Mouse (Mus musculus): ENCODE results near the gene Dnm1. TPM values are rescaled to one million over a fixed set of nuclear protein-coding genes. Genes with fewer than 3 reads are reported as not detected.

Dnm1 gene
- 12.3 and 17.0 TPM in 2 replicates for polyA plus RNA-seq (2016; fragmentation: Nextera tagmentation; extraction: Ambion mirVana)

DNA sequence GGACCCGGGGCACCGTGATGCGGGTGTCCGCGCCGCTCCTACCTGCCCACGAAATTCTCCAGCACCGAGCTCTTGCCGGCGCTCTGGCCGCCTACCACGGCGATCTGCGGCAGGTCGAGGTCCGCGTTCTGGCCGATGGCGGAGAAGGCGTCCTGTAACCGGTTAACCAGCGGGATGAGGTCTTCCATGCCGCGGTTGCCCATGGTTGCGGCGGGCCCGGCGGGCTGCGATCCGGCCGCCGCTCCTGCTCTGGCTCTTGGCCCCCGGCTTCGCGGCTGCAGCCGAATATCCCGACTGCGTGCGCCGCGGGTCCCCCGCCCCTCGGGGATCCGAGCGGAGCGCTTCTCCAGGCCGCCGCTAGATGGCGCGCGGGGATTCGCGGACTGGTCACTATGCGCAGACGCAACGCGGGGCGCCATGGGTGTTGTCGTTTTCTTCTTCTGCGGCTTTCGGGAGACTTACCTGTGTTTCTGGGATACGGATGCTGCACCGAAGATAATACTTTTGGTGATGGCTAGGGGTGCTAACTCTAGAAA lies at the start of gene Dnm1:
Gene Dnm1 (minus strand): TSS at position 332 of the 536 bp plus-strand sequence.
- Histone ChIP-seq H3K4me1 (replicated peaks) (peaks cover 57% of the 10 kb centered on the region), H3K27ac (peak within 1 kb of the TSS; percentile 87), H3K27me3 (ENCODE audit: insufficient read depth, poor library complexity, severe bottlenecking) (peaks cover 47% of the 10 kb centered on the region), H3K9me3 (no peaks in the 10 kb centered on the region), H3K36me3 (no peaks in the 10 kb centered on the region), H3K4me3 (peak within 1 kb of the TSS; percentile 57)
- DNase-seq (ENCODE audit: low spot score): peak; percentile 92
- WGBS: under 1% methylated on average over 63 of the region's 63 CpGs

DNA sequence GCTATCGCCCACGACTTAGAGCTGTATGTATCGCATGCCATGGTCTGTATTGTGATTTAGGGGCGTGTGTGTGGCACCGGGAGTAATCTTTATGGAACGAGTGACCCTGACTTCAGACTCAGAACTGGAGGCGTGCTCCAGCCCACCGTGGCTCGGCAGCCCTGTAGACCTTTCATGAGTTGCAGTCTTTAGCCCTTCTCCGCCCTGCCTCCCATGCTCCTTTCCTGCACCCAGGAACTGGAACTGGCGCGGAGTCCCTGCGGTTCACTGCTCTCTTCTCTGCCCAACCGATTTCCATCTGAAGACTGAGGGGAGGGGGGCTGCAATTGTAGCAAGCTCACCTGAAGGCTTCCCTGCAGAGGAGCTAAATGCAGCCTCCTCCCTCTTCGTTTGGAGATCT lies 43.6 kb upstream of the Dnm1 start:
- Histone ChIP-seq H3K27ac (peak overlapping the region; percentile 92), H3K36me3 (peaks cover 36% of the 10 kb centered on the region), H3K27me3 (ENCODE audit: insufficient read depth, poor library complexity, severe bottlenecking) (no peaks in the 10 kb centered on the region), H3K4me3 (peak overlapping the region; percentile 94), H3K4me1 (replicated peaks) (peaks cover 29% of the 10 kb centered on the region), H3K9me3 (0 out of 2 replicates have a peak, but pooled peaks cover 3% of the 10 kb centered on the region)
- WGBS: 2% methylated on average over 15 of the region's 15 CpGs
- DNase-seq (ENCODE audit: low spot score): no peak

DNA sequence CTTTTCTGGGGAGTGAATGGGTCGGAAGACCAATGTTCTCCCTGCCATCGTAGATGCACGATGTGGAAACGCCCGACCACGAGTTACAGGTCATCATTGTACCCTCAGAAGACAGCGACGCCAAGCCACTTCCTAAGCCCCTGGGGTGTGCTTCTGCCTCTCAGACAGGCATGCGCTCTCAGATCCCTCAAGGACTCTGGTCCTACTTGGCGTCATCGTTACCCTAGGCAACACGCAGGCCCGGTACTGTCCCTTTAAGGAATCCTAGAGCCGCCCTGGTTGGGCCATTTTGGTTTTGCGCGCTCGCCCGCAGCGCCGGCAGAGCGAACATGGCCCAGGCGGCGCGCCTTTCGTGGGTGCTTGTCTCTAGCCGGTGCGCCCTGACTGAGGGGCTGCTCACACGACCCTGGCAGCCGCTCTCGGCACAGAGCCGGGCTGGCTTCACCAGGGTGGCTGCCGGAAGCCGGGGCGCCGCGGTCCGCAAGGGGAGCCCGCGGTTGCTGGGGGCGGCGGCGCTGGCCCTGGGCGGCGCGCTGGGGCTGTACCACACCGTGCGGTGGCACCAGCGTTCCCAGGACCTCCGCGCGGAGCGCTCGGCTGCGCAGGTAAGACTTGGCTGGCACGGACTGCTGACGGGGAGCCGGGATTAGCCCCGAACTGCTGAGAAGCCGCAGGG lies 42.9 kb upstream of the Dnm1 start:
- under 1% methylated on average over 59 of the region's 59 CpGs for WGBS
- peak overlapping the region; percentile 94 for H3K4me3 ChIP-seq
- H3K27ac ChIP-seq: peak overlapping the region; percentile 92
- H3K36me3 ChIP-seq: peaks cover 30% of the 10 kb centered on the region
- DNase-seq (ENCODE audit: low spot score): peak; percentile 92
- peaks cover 31% of the 10 kb centered on the region for H3K4me1 ChIP-seq (replicated peaks)
- H3K9me3 ChIP-seq: 0 out of 2 replicates have a peak, but pooled peaks cover 3% of the 10 kb centered on the region
- no peaks in the 10 kb centered on the region for H3K27me3 ChIP-seq (ENCODE audit: insufficient read depth, poor library complexity, severe bottlenecking)

DNA sequence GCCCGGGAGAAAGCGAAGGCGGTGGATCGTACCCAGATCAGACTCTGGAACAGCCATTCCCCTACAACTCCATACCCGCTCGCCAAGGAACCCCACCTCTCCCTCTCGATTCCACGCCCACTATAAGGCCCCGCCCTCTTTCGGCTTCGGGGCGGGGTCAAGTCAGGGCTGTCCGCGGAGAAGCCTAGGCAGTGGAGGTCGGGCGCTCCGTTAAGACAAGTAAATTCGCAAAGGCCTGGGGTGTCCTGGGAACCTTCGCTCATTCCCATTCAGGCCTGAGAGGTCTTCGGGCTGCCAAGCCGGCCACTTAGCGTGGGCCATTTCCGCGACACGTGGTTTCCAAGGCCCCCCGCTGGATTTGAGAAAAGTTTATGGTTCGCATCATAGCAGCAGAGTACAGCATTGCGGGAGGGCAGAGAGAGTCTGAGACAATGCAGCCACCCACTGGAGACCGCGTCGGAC lies 42.4 kb upstream of the Dnm1 start, which contains the start of gene Ptges2:
Gene Ptges2 (plus strand): TSS at position 413 of the 462 bp plus-strand sequence.
- peaks cover 24% of the 10 kb centered on the region for H3K36me3 ChIP-seq
- WGBS: under 1% methylated on average over 31 of the region's 31 CpGs
- H3K4me3 ChIP-seq: peak within 1 kb of the TSS; percentile 94
- H3K9me3 ChIP-seq: 0 out of 2 replicates have a peak, but pooled peaks cover 3% of the 10 kb centered on the region
- H3K4me1 ChIP-seq (replicated peaks): peaks cover 33% of the 10 kb centered on the region
- peak within 1 kb of the TSS; percentile 92 for H3K27ac ChIP-seq
- H3K27me3 ChIP-seq (ENCODE audit: insufficient read depth, poor library complexity, severe bottlenecking): no peaks in the 10 kb centered on the region
- DNase-seq (ENCODE audit: low spot score): peak; percentile 92

DNA sequence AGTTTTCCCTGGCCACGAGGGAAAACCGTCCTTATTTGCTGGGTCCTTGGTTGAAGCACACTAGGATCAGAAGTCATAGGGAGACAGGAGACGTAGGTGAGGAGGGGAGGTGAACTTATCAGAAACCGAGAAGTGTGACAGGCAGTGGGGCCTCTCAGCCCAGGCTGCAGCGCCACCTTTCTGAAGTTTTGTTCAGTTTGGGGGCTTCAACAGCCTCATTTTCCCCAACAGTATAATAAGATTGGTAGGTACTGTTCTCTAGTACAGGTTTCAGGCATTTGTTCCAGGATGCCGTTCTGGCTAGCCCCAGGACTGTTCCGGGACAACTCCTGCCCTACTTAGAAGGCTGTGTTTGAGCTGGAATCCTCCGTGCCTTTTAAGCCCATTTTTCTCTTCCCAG lies 41.8 kb upstream of the Dnm1 start:
- WGBS: 8% methylated on average over 8 of the region's 8 CpGs
- H3K4me1 ChIP-seq (replicated peaks): peaks cover 32% of the 10 kb centered on the region
- H3K27ac ChIP-seq: peak overlapping the region; percentile 92
- peaks cover 19% of the 10 kb centered on the region for H3K36me3 ChIP-seq
- DNase-seq (ENCODE audit: low spot score): no peak
- H3K9me3 ChIP-seq: 0 out of 2 replicates have a peak, but pooled peaks cover 3% of the 10 kb centered on the region
- no peaks in the 10 kb centered on the region for H3K27me3 ChIP-seq (ENCODE audit: insufficient read depth, poor library complexity, severe bottlenecking)
- peak overlapping the region; percentile 94 for H3K4me3 ChIP-seq

DNA sequence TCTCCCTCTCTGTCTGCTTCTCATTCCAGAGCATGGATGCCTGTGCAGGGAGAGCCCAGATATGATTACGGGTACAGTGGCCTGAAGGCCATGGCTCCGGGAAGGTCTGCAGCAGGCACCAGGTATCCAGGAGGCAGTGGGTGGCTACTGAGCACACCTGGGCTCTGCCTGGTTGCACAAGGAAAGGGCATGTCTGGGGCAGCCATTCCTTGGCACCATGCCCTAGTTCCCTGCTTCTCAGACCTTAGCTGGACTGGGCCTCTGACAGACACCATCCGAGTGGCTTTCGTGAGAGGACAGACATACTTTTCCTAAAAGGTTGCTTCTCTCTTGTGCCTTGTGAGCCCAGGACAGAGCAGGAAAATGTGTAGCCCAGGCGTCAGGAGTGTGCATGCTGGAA lies 38.9 kb upstream of the Dnm1 start:
- 82% methylated on average over 5 of the region's 5 CpGs for WGBS
- Histone ChIP-seq H3K4me1 (replicated peaks) (peaks cover 30% of the 10 kb centered on the region), H3K4me3 (no peak overlapping the region), H3K27me3 (ENCODE audit: insufficient read depth, poor library complexity, severe bottlenecking) (peaks cover 4% of the 10 kb centered on the region; the same call in 1 of the 2 replicates), H3K27ac (no peak overlapping the region), H3K36me3 (no peaks in the 10 kb centered on the region), H3K9me3 (0 out of 2 replicates have a peak, but pooled peaks cover 3% of the 10 kb centered on the region)
- DNase-seq (ENCODE audit: low spot score): no peak

DNA sequence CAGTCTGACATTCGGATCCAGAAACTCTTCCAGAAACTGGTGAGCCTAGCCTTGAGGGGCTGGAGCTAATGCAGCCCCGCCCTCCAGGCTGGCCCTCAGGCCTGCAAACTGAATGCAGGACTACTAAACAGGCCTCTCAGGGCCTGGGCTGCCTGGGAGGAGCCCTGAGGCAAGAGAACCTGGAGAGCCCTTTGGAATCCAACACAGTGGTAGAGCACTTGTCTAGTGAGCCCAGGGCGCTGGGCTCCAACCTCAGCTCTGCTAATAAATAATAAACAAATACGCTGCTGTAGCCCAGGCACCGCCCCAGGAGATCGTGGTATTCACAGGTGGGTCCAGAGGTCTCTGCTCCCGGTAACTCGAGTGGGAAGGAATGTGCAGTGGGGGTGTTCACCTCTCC lies 37.7 kb upstream of the Dnm1 start:
- 0 out of 2 replicates have a peak, but pooled peaks cover 3% of the 10 kb centered on the region for H3K9me3 ChIP-seq
- H3K27me3 ChIP-seq (ENCODE audit: insufficient read depth, poor library complexity, severe bottlenecking): peaks cover 6% of the 10 kb centered on the region; the same call in 1 of the 2 replicates
- H3K4me1 ChIP-seq (replicated peaks): peaks cover 19% of the 10 kb centered on the region
- no peaks in the 10 kb centered on the region for H3K36me3 ChIP-seq
- no peak overlapping the region for H3K4me3 ChIP-seq
- 74% methylated on average over 8 of the region's 8 CpGs for WGBS
- no peak for DNase-seq (ENCODE audit: low spot score)
- H3K27ac ChIP-seq: no peak overlapping the region

DNA sequence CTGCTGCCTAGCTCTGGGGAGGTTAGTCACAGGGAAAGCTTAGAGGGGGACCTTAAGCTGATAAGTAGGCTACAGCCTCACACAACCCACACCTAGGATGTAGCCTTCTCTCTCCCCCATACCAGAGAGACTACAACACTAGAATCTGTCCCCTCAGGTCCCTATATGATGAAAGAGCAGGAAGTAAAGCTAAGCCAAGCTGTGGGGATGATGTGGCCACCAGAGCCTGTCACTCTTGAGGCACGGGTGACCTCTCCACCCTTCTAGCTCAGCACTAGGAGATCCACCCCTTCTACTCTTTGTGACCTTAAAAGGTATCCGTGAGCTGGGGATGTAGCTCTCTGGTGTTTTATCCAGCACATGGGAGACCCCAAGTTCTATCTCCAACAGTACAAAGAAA lies 36.0 kb upstream of the Dnm1 start:
- Histone ChIP-seq H3K36me3 (no peaks in the 10 kb centered on the region), H3K27ac (no peak overlapping the region), H3K4me3 (no peak overlapping the region), H3K9me3 (0 out of 2 replicates have a peak, but pooled peaks cover 3% of the 10 kb centered on the region), H3K4me1 (replicated peaks) (peaks cover 13% of the 10 kb centered on the region; the same call in 1 of the 2 replicates), H3K27me3 (ENCODE audit: insufficient read depth, poor library complexity, severe bottlenecking) (peaks cover 15% of the 10 kb centered on the region)
- WGBS: 83% methylated on average over 2 of the region's 2 CpGs
- no peak for DNase-seq (ENCODE audit: low spot score)

DNA sequence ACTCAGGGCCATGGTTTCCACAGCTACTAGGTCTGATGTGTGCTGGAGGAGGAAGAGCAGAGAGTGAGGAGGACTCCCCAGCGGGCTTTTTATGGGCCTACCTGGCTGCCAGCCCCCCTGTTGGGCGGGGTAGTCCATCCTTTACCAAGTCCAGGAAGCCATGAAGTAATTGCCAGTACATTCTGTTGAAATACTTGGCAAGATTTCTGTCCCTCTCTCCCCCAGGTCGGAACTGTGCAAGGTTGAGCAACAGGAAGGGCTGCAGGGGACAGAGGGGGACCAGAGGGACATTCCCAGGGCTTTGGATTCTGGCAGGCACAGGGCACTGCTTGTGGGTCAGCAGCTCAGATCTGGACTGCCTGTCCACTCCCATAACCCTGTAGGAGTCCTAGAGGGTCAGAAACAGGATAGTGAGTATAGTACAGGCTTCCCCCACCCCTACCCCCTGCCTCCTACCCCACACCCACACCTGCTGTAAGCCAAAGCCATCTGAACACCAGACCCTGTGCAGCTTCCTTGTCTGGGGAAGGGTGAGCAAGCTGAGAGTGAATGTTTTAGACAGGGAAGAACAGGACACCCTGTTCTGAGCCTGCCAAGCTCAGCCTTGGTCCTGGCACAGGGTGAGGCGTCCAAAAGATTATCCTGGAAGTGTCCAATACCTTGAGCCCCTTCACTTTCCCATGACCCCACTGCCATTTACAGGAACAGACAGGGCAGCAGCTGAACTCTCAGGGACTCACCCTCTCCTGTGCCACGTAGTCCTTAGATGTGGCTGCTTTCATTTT lies 34.8 kb upstream of the Dnm1 start, which contains the start of gene Lcn2:
Gene Lcn2 (minus strand): TSS at position 547 of the 785 bp plus-strand sequence.
- DNase-seq (ENCODE audit: low spot score): no peak
- Histone ChIP-seq H3K27ac (no peak within 1 kb of the TSS), H3K9me3 (no peaks in the 10 kb centered on the region), H3K4me1 (replicated peaks) (peaks cover 13% of the 10 kb centered on the region; the same call in 1 of the 2 replicates), H3K4me3 (no peak within 1 kb of the TSS), H3K36me3 (no peaks in the 10 kb centered on the region), H3K27me3 (ENCODE audit: insufficient read depth, poor library complexity, severe bottlenecking) (peaks cover 28% of the 10 kb centered on the region)
- 60% methylated on average over 5 of the region's 5 CpGs for WGBS

DNA sequence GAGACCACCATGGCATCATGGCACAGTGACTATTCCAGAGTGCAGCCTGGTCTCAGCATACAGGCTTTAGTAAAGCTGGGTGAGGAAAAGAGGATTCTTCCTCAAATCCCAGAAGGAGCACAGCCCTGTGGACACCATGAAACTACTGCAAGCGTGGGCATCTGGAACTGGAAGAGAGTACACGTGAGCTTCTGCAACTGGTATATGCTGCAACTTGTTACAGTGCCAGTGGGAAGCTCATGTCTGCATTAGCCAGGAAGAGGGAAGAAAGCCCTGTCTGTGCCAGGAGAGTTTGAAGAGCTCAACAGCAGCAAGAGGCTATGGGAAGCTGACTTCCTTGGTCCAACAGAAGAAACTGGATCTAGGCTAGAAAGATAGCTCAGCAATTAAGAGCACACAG lies 29.6 kb upstream of the Dnm1 start:
- 84% methylated on average over 2 of the region's 2 CpGs for WGBS
- H3K27me3 ChIP-seq (ENCODE audit: insufficient read depth, poor library complexity, severe bottlenecking): peaks cover 58% of the 10 kb centered on the region
- H3K27ac ChIP-seq: no peak overlapping the region
- peaks cover 23% of the 10 kb centered on the region for H3K4me1 ChIP-seq (replicated peaks)
- DNase-seq (ENCODE audit: low spot score): no peak
- H3K36me3 ChIP-seq: peaks cover 23% of the 10 kb centered on the region
- no peaks in the 10 kb centered on the region for H3K9me3 ChIP-seq
- H3K4me3 ChIP-seq: no peak overlapping the region

DNA sequence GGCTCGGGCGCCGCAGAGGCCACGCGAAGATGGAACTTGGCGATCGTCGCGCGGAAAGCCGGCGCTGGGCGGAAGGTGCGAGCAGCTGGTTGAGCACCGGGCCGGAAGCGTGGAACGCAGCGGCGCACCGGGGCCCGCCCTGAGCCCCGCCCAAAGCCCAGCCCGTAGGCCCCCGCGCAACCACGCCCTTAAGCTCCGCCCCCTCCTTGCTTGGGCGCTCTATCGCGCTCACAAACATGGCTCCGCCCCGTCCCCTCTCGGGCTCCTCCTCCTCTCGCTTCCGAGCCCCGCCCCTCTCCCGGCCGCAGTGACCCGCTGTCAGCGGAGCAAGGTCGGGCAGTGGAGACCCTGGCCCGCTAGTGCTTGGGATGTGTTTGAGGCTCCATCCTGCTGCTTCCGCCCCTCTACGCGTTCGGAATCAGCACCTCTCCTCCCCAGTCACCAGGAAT lies 28.7 kb upstream of the Dnm1 start, which contains the start of gene 1110008P14Rik:
Gene 1110008P14Rik (minus strand): TSS at position 164 of the 449 bp plus-strand sequence.
- Histone ChIP-seq H3K9me3 (no peaks in the 10 kb centered on the region), H3K36me3 (peaks cover 32% of the 10 kb centered on the region), H3K4me3 (peak within 1 kb of the TSS; percentile 84), H3K27ac (peak within 1 kb of the TSS; percentile 83), H3K27me3 (ENCODE audit: insufficient read depth, poor library complexity, severe bottlenecking) (peaks cover 56% of the 10 kb centered on the region), H3K4me1 (replicated peaks) (peaks cover 19% of the 10 kb centered on the region)
- under 1% methylated on average over 47 of the region's 47 CpGs for WGBS
- peak; percentile 94 for DNase-seq (ENCODE audit: low spot score)

DNA sequence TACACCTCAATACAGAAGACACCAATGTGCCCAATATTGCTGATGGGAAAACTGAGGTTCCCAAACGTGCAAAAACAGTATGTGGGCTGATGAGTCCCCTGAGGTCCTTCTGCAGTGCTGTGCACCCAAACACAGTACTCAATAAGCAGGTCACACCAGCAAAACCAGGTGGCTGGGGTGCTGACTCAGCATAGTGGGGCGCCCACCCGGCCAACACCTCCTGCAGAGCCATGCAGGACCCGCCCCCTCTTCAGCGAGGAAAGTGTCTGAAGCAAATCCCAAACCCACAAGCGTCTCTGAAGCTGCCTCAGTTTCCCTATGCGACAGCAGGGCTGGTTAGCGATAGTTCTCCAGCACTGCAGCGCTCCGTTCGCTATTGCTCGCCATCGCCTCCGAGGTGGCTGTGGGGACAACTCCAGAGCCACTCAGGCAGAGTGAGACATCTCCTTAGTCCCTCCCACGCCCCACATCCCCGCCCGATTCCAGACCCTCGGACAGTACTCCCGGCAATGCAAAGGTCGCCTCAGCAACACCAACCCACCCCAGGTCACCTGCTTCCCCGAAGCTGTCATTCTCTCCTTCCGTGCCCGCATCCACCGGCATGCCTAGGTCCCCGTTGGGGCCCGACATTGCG lies 28.1 kb upstream of the Dnm1 start:
- DNase-seq (ENCODE audit: low spot score): no peak
- H3K36me3 ChIP-seq: peaks cover 38% of the 10 kb centered on the region
- peak overlapping the region; percentile 83 for H3K27ac ChIP-seq
- peak overlapping the region; percentile 84 for H3K4me3 ChIP-seq
- 2% methylated on average over 27 of the region's 27 CpGs for WGBS
- H3K9me3 ChIP-seq: no peaks in the 10 kb centered on the region
- H3K4me1 ChIP-seq (replicated peaks): peaks cover 19% of the 10 kb centered on the region
- peaks cover 56% of the 10 kb centered on the region for H3K27me3 ChIP-seq (ENCODE audit: insufficient read depth, poor library complexity, severe bottlenecking)

All from hindbrain, embryonic 10.5 days (tissue).